Mouse (Mus musculus) heart, postnatal 0 days (tissue): ENCODE data around the gene Myl7. TPM values are rescaled to one million over a fixed set of nuclear protein-coding genes. Genes with fewer than 3 reads are reported as not detected.

Experiments used
- ATAC-seq: fragments of 200-750 bp; cut with Nextera tagmentation; 2 replicates; pipeline ENCODE4 v1.8.0; 2017; ENCODE audit warnings: low read depth, moderate number of reproducible peaks, moderate library complexity; ENCODE audit not compliant: insufficient read depth
- DNase-seq: peaks from one replicate; pipeline ENCODE4 v3.0.0-alpha.2; 2016; ENCODE audit warnings: low spot score
- H3K27ac ChIP-seq: fragments of 300-500 bp; sonication (generic); 2 replicates; pipeline ENCODE4 v1.5.1; 2014; ENCODE audit warnings: low read depth, mild to moderate bottlenecking
- H3K27me3 ChIP-seq: fragments of 300-500 bp; sonication (generic); 2 replicates; pipeline ENCODE4 v1.6.1; 2014; ENCODE audit warnings: low read length, mixed read lengths; ENCODE audit not compliant: control insufficient read depth, insufficient read depth
- H3K36me3 ChIP-seq: fragments of 300-500 bp; sonication (generic); replicated peaks from 2 replicates; pipeline ENCODE4 v1.6.1; 2014; ENCODE audit warnings: low read length, mixed read lengths; ENCODE audit not compliant: control insufficient read depth, insufficient read depth
- H3K4me1 ChIP-seq: fragments of 300-500 bp; sonication (generic); 2 replicates; pipeline ENCODE4 v1.6.1; 2014; ENCODE audit warnings: antibody characterized with exemption; ENCODE audit not compliant: control insufficient read depth, insufficient read depth
- H3K4me2 ChIP-seq: fragments of 300-500 bp; sonication (generic); 2 replicates; pipeline ENCODE4 v1.6.1; 2014; ENCODE audit warnings: low read depth, mild to moderate bottlenecking, low read length, moderate library complexity
- H3K4me3 ChIP-seq: fragments of 300-500 bp; sonication (generic); 2 replicates; pipeline ENCODE4 v1.5.1; 2014; ENCODE audit warnings: low read depth, low read length
- H3K9ac ChIP-seq: fragments of 300-500 bp; sonication (generic); replicated peaks from 2 replicates; pipeline ENCODE4 v1.6.1; 2014; ENCODE audit warnings: low read depth, low read length, mixed read lengths
- H3K9me3 ChIP-seq: fragments of 300-500 bp; sonication (generic); replicated peaks from 2 replicates; pipeline ENCODE4 v1.6.1; 2016; ENCODE audit warnings: low read length; ENCODE audit not compliant: control insufficient read depth
- CTCF ChIP-seq: IDR thresholded peaks from 2 replicates; pipeline ENCODE4 v1.5.1; 2016; ENCODE audit warnings: antibody characterized with exemption, control low read depth, low read depth
- EP300 ChIP-seq: IDR thresholded peaks from 2 replicates; pipeline ENCODE4 v1.6.1; 2016; ENCODE audit warnings: antibody characterized with exemption, low read depth
- WGBS: fragments of 180-500 bp; shearing (Covaris S2); extraction: QIAGEN DNeasy Blood & Tissue Kit; methylation state at CpG from one replicate; pipeline ENCODE4 v1.1.7; 2014; 5-methylcytosine and 5-hydroxymethylcytosine counted together
- polyA plus RNA-seq: library from polyadenylated mRNA; unstranded; fragments of >200 nt; fragmentation: Nextera tagmentation; extraction: Ambion mirVana; gene quantifications from 2 replicates; pipeline ENCODE4 v1.2.1, GENCODE M21; 2015
- total RNA-seq: library from RNA; depleted of rRNA; stranded (reverse); fragments of >200 nt; gene quantifications from 2 replicates; pipeline ENCODE4 v1.2.3, GENCODE M21; 2014; ENCODE audit warnings: low replicate concordance

Gene Myl7
- total and polyA plus RNA-seq, 2 experiments from 2014 or later: 1,536 to 5,015 TPM

- Histone ChIP-seq H3K9me3 (no peaks in the 10 kb centered on the region), H3K27me3 (no peaks in the 10 kb centered on the region), H3K36me3 (peaks cover 19% of the 10 kb centered on the region; the same call in 1 of the 2 replicates), H3K4me2 (no peak overlapping the region), H3K27ac (no peak overlapping the region), H3K4me1 (0 out of 2 replicates have a peak, but pooled peaks cover 5% of the 10 kb centered on the region), H3K9ac (no peak overlapping the region), H3K4me3 (no peak overlapping the region)
- WGBS: 88% methylated on average over 2 of the region's 2 CpGs
- no peak for ATAC-seq
- DNase-seq: no peak
- TF ChIP-seq EP300 (no peak), CTCF (no peak)
Measured at GRCm38 (mm10) chr11:5867196-5867595, 31.4 kb downstream of the Myl7 start.

- WGBS: 19% methylated on average over 15 of the region's 15 CpGs
- 0 out of 2 replicates have a peak, but pooled peaks cover 9% of the 10 kb centered on the region for H3K27me3 ChIP-seq
Measured at GRCm38 (mm10) chr11:5862394-5863105, 36.0 kb downstream of the Myl7 start.

GRCm38 (mm10) chr11:5861678-5862393 is 36.7 kb downstream of the Myl7 start, which contains the start of gene Aebp1:
TSS of gene Aebp1 (plus strand) at chr11:5861947.
- Histone ChIP-seq H3K9me3 (no peaks in the 10 kb centered on the region), H3K27ac (no peak within 1 kb of the TSS), H3K9ac (peak within 1 kb of the TSS; percentile 27), H3K4me3 (peak within 1 kb of the TSS; percentile 45), H3K27me3 (0 out of 2 replicates have a peak, but pooled peaks cover 9% of the 10 kb centered on the region), H3K4me1 (0 out of 2 replicates have a peak, but pooled peaks cover 15% of the 10 kb centered on the region), H3K4me2 (peak within 1 kb of the TSS; percentile 64), H3K36me3 (no peaks in the 10 kb centered on the region)
- TF ChIP-seq CTCF: no peak
- no peak for TF ChIP-seq EP300
- ATAC-seq (peak; percentile 70), DNase-seq (peak; percentile 16)
- 2% methylated on average over 54 of the region's 59 CpGs for WGBS

More at GRCm38 (mm10) chr11:5862394-5863105, 36.0 kb downstream of the Myl7 start:
- DNase-seq (no peak), ATAC-seq (peak; percentile 32)
- no peaks in the 10 kb centered on the region for H3K36me3 ChIP-seq
- no peaks in the 10 kb centered on the region for H3K9me3 ChIP-seq
- TF ChIP-seq CTCF: no peak
- TF ChIP-seq EP300: no peak
- H3K4me1 ChIP-seq: 0 out of 2 replicates have a peak, but pooled peaks cover 15% of the 10 kb centered on the region
- H3K4me2 ChIP-seq: peak overlapping the region; percentile 64
- peak overlapping the region; percentile 45 for H3K4me3 ChIP-seq
- no peak overlapping the region for H3K27ac ChIP-seq
- 0 out of 2 replicates have a peak overlapping the region, but pooled peaks have one; percentile 27 for H3K9ac ChIP-seq

GRCm38 (mm10) chr11:5860639-5861038 is 37.9 kb downstream of the Myl7 start:
- ATAC-seq (no peak), DNase-seq (no peak)
- H3K4me1 ChIP-seq: 0 out of 2 replicates have a peak, but pooled peaks cover 15% of the 10 kb centered on the region
- no peaks in the 10 kb centered on the region for H3K9me3 ChIP-seq
- TF ChIP-seq EP300 (no peak), CTCF (no peak)
- H3K4me2 ChIP-seq: no peak overlapping the region
- no peak overlapping the region for H3K9ac ChIP-seq
- no peak overlapping the region for H3K4me3 ChIP-seq
- 0 out of 2 replicates have a peak, but pooled peaks cover 9% of the 10 kb centered on the region for H3K27me3 ChIP-seq
- no peaks in the 10 kb centered on the region for H3K36me3 ChIP-seq
- 64% methylated on average over 6 of the region's 6 CpGs for WGBS
- H3K27ac ChIP-seq: no peak overlapping the region

GRCm38 (mm10) chr11:5859883-5860550 is 38.6 kb downstream of the Myl7 start:
- Histone ChIP-seq H3K4me2 (no peak overlapping the region), H3K27ac (peak overlapping the region; percentile 17; the same call in 1 of the 2 replicates), H3K27me3 (0 out of 2 replicates have a peak, but pooled peaks cover 9% of the 10 kb centered on the region), H3K9ac (no peak overlapping the region), H3K36me3 (no peaks in the 10 kb centered on the region), H3K9me3 (no peaks in the 10 kb centered on the region), H3K4me3 (no peak overlapping the region), H3K4me1 (0 out of 2 replicates have a peak, but pooled peaks cover 15% of the 10 kb centered on the region)
- 82% methylated on average over 13 of the region's 13 CpGs for WGBS
- DNase-seq (no peak), ATAC-seq (no peak)
- TF ChIP-seq EP300: no peak
- TF ChIP-seq CTCF: no peak
